Mouse (Mus musculus): ENCODE measurements around the gene Gm3233. TPM values are rescaled to one million over a fixed set of nuclear protein-coding genes. Genes with fewer than 3 reads are reported as not detected.
"Not testable (repeated sequence)": the region's sequence is repeated elsewhere in the genome, so short reads cannot be mapped to it uniquely, and the experiment has no call there.

The Gm3233 gene
- polyA plus RNA-seq, 1 experiment from 2014 or later: not detected

- not testable (repeated sequence) for DNase-seq (ENCODE audit: low spot score); H3K9ac ChIP-seq (ENCODE audit: low read length); ATAC-seq (replicated peaks; ENCODE audit: low FRiP score); H3K4me1 ChIP-seq (replicated peaks; ENCODE audit: control insufficient read depth, insufficient read depth, low read length); H3K27ac ChIP-seq (ENCODE audit: low read depth, low read length); H3K4me2 ChIP-seq (ENCODE audit: low read depth, low read length, severe bottlenecking); H3K27me3 ChIP-seq (ENCODE audit: control insufficient read depth, insufficient read depth, low read length); H3K4me3 ChIP-seq (ENCODE audit: low read depth, low read length); H3K9me3 ChIP-seq (ENCODE audit: control insufficient read depth, low read length); H3K36me3 ChIP-seq (ENCODE audit: control insufficient read depth, insufficient read depth, low read length)
- whole genome bisulfite sequencing: 89% methylated on average over 1 of the region's 1 CpGs
Measured at GRCm38 (mm10) chr10:77750686-77751085, 8.8 kb downstream of the Gm3233 start.

- not testable (repeated sequence) for H3K27ac ChIP-seq (ENCODE audit: low read depth, low read length); H3K9ac ChIP-seq (ENCODE audit: low read length); DNase-seq (ENCODE audit: low spot score); H3K4me3 ChIP-seq (ENCODE audit: low read depth, low read length); H3K4me2 ChIP-seq (ENCODE audit: low read depth, low read length, severe bottlenecking); H3K9me3 ChIP-seq (ENCODE audit: control insufficient read depth, low read length); H3K4me1 ChIP-seq (replicated peaks; ENCODE audit: control insufficient read depth, insufficient read depth, low read length); H3K36me3 ChIP-seq (ENCODE audit: control insufficient read depth, insufficient read depth, low read length); ATAC-seq (replicated peaks; ENCODE audit: low FRiP score); H3K27me3 ChIP-seq (ENCODE audit: control insufficient read depth, insufficient read depth, low read length)
- 63% methylated on average over 4 of the region's 5 CpGs for WGBS
Measured at GRCm38 (mm10) chr10:77741924-77742688, 17.4 kb downstream of the Gm3233 start, which contains the start of gene Gm18596. Gene Gm18596 (minus strand): TSS chr10:77742638.

- 91% methylated on average over 4 of the region's 4 CpGs for WGBS
- DNase-seq (ENCODE audit: low spot score) (no peak), ATAC-seq (replicated peaks; ENCODE audit: low FRiP score) (no peak)
- Histone ChIP-seq H3K9me3 (ENCODE audit: control insufficient read depth, low read length) (no peaks in the 10 kb centered on the region; the same call in 1 of the 2 replicates), H3K9ac (ENCODE audit: low read length) (no peak overlapping the region), H3K4me2 (ENCODE audit: low read depth, low read length, severe bottlenecking) (no peak overlapping the region), H3K36me3 (ENCODE audit: control insufficient read depth, insufficient read depth, low read length) (no peaks in the 10 kb centered on the region), H3K4me1 (replicated peaks; ENCODE audit: control insufficient read depth, insufficient read depth, low read length) (no peaks in the 10 kb centered on the region), H3K27ac (ENCODE audit: low read depth, low read length) (no peak overlapping the region), H3K27me3 (ENCODE audit: control insufficient read depth, insufficient read depth, low read length) (no peaks in the 10 kb centered on the region), H3K4me3 (ENCODE audit: low read depth, low read length) (no peak overlapping the region)
Measured at GRCm38 (mm10) chr10:77738929-77739328, 20.6 kb downstream of the Gm3233 start.

- no peak overlapping the region for H3K27ac ChIP-seq (ENCODE audit: low read depth, low read length)
- WGBS: 94% methylated on average over 1 of the region's 1 CpGs
Measured at GRCm38 (mm10) chr10:77735928-77736327, 23.6 kb downstream of the Gm3233 start.

GRCm38 (mm10) chr10:77729241-77729640 is 30.2 kb downstream of the Gm3233 start:
- no peaks in the 10 kb centered on the region for H3K36me3 ChIP-seq (ENCODE audit: control insufficient read depth, insufficient read depth, low read length)
- ATAC-seq (replicated peaks; ENCODE audit: low FRiP score) (no peak), DNase-seq (ENCODE audit: low spot score) (no peak)
- no peak overlapping the region for H3K4me2 ChIP-seq (ENCODE audit: low read depth, low read length, severe bottlenecking)
- H3K27ac ChIP-seq (ENCODE audit: low read depth, low read length): no peak overlapping the region
- no peaks in the 10 kb centered on the region for H3K4me1 ChIP-seq (replicated peaks; ENCODE audit: control insufficient read depth, insufficient read depth, low read length)
- H3K9me3 ChIP-seq (ENCODE audit: control insufficient read depth, low read length): no peaks in the 10 kb centered on the region
- WGBS: 63% methylated on average over 4 of the region's 4 CpGs
- H3K4me3 ChIP-seq (ENCODE audit: low read depth, low read length): no peak overlapping the region
- no peaks in the 10 kb centered on the region for H3K27me3 ChIP-seq (ENCODE audit: control insufficient read depth, insufficient read depth, low read length)
- no peak overlapping the region for H3K9ac ChIP-seq (ENCODE audit: low read length)

More at GRCm38 (mm10) chr10:77735928-77736327, 23.6 kb downstream of the Gm3233 start:
- no peak for DNase-seq (ENCODE audit: low spot score)
- no peak overlapping the region for H3K4me3 ChIP-seq (ENCODE audit: low read depth, low read length)
- no peak overlapping the region for H3K9ac ChIP-seq (ENCODE audit: low read length)
- no peak for ATAC-seq (replicated peaks; ENCODE audit: low FRiP score)
- no peaks in the 10 kb centered on the region for H3K36me3 ChIP-seq (ENCODE audit: control insufficient read depth, insufficient read depth, low read length)
- H3K9me3 ChIP-seq (ENCODE audit: control insufficient read depth, low read length): no peaks in the 10 kb centered on the region; the same call in 1 of the 2 replicates
- H3K4me2 ChIP-seq (ENCODE audit: low read depth, low read length, severe bottlenecking): no peak overlapping the region
- H3K27me3 ChIP-seq (ENCODE audit: control insufficient read depth, insufficient read depth, low read length): no peaks in the 10 kb centered on the region
- H3K4me1 ChIP-seq (replicated peaks; ENCODE audit: control insufficient read depth, insufficient read depth, low read length): no peaks in the 10 kb centered on the region

GRCm38 (mm10) chr10:77728280-77728679 is 31.2 kb downstream of the Gm3233 start:
- DNase-seq (ENCODE audit: low spot score): no peak
- H3K36me3 ChIP-seq (ENCODE audit: control insufficient read depth, insufficient read depth, low read length): no peaks in the 10 kb centered on the region
- H3K4me1 ChIP-seq (replicated peaks; ENCODE audit: control insufficient read depth, insufficient read depth, low read length): no peaks in the 10 kb centered on the region
- H3K9me3 ChIP-seq (ENCODE audit: control insufficient read depth, low read length): no peaks in the 10 kb centered on the region
- no peaks in the 10 kb centered on the region for H3K27me3 ChIP-seq (ENCODE audit: control insufficient read depth, insufficient read depth, low read length)
- no peak overlapping the region for H3K27ac ChIP-seq (ENCODE audit: low read depth, low read length)
- H3K4me3 ChIP-seq (ENCODE audit: low read depth, low read length): no peak overlapping the region
- no peak overlapping the region for H3K4me2 ChIP-seq (ENCODE audit: low read depth, low read length, severe bottlenecking)
- 67% methylated on average over 4 of the region's 4 CpGs for WGBS
- H3K9ac ChIP-seq (ENCODE audit: low read length): no peak overlapping the region
- ATAC-seq (replicated peaks; ENCODE audit: low FRiP score): no peak

- Histone ChIP-seq H3K36me3 (ENCODE audit: control insufficient read depth, insufficient read depth, low read length) (no peaks in the 10 kb centered on the region), H3K27ac (ENCODE audit: low read depth, low read length) (no peak within 1 kb of the TSS), H3K4me2 (ENCODE audit: low read depth, low read length, severe bottlenecking) (no peak within 1 kb of the TSS), H3K27me3 (ENCODE audit: control insufficient read depth, insufficient read depth, low read length) (no peaks in the 10 kb centered on the region), H3K9me3 (ENCODE audit: control insufficient read depth, low read length) (no peaks in the 10 kb centered on the region), H3K4me3 (ENCODE audit: low read depth, low read length) (no peak within 1 kb of the TSS), H3K9ac (ENCODE audit: low read length) (no peak within 1 kb of the TSS), H3K4me1 (replicated peaks; ENCODE audit: control insufficient read depth, insufficient read depth, low read length) (no peaks in the 10 kb centered on the region)
- DNase-seq (ENCODE audit: low spot score) (no peak), ATAC-seq (replicated peaks; ENCODE audit: low FRiP score) (no peak)
- WGBS: 52% methylated on average over 3 of the region's 3 CpGs
Measured at GRCm38 (mm10) chr10:77726186-77726585, 33.3 kb downstream of the Gm3233 start, which contains the start of gene Gm10100. Gene Gm10100 (plus strand): TSS chr10:77726486.

GRCm38 (mm10) chr10:77724855-77725254 is 34.6 kb downstream of the Gm3233 start:
- H3K4me3 ChIP-seq (ENCODE audit: low read depth, low read length): no peak overlapping the region
- WGBS: 83% methylated on average over 8 of the region's 8 CpGs

GRCm38 (mm10) chr10:77720299-77720698 is 39.2 kb downstream of the Gm3233 start, which contains the start of gene Krtap12-1:
Gene Krtap12-1 (plus strand): TSS chr10:77720599.
- not testable (repeated sequence) for H3K9ac ChIP-seq (ENCODE audit: low read length); H3K27me3 ChIP-seq (ENCODE audit: control insufficient read depth, insufficient read depth, low read length); H3K4me1 ChIP-seq (replicated peaks; ENCODE audit: control insufficient read depth, insufficient read depth, low read length); H3K9me3 ChIP-seq (ENCODE audit: control insufficient read depth, low read length); ATAC-seq (replicated peaks; ENCODE audit: low FRiP score); H3K27ac ChIP-seq (ENCODE audit: low read depth, low read length); H3K4me2 ChIP-seq (ENCODE audit: low read depth, low read length, severe bottlenecking); H3K4me3 ChIP-seq (ENCODE audit: low read depth, low read length); H3K36me3 ChIP-seq (ENCODE audit: control insufficient read depth, insufficient read depth, low read length); DNase-seq (ENCODE audit: low spot score)
- WGBS: 64% methylated on average over 1 of the region's 1 CpGs

More at GRCm38 (mm10) chr10:77724855-77725254, 34.6 kb downstream of the Gm3233 start:
- no peaks in the 10 kb centered on the region for H3K4me1 ChIP-seq (replicated peaks; ENCODE audit: control insufficient read depth, insufficient read depth, low read length)
- H3K4me2 ChIP-seq (ENCODE audit: low read depth, low read length, severe bottlenecking): no peak overlapping the region
- no peak for DNase-seq (ENCODE audit: low spot score)
- no peak for ATAC-seq (replicated peaks; ENCODE audit: low FRiP score)
- H3K9me3 ChIP-seq (ENCODE audit: control insufficient read depth, low read length): no peaks in the 10 kb centered on the region
- H3K27me3 ChIP-seq (ENCODE audit: control insufficient read depth, insufficient read depth, low read length): no peaks in the 10 kb centered on the region
- no peaks in the 10 kb centered on the region for H3K36me3 ChIP-seq (ENCODE audit: control insufficient read depth, insufficient read depth, low read length)
- H3K27ac ChIP-seq (ENCODE audit: low read depth, low read length): no peak overlapping the region
- H3K9ac ChIP-seq (ENCODE audit: low read length): no peak overlapping the region

Measured in forebrain, embryonic 11.5 days (tissue).